Mouse (Mus musculus) bone marrow macrophage, adult 2 months (primary cell): ENCODE results near the gene Hadhb.

Experiments used
- CTCF ChIP-seq: IDR thresholded peaks from 2 replicates; pipeline ENCODE4 v1.5.1; 2012; ENCODE audit warnings: low read depth, mild to moderate bottlenecking, low read length, moderate library complexity
- POLR2A ChIP-seq: IDR thresholded peaks from 2 replicates; pipeline ENCODE4 v1.6.1; 2012; ENCODE audit warnings: mild to moderate bottlenecking, low read depth, low read length, borderline replicate concordance

DNA sequence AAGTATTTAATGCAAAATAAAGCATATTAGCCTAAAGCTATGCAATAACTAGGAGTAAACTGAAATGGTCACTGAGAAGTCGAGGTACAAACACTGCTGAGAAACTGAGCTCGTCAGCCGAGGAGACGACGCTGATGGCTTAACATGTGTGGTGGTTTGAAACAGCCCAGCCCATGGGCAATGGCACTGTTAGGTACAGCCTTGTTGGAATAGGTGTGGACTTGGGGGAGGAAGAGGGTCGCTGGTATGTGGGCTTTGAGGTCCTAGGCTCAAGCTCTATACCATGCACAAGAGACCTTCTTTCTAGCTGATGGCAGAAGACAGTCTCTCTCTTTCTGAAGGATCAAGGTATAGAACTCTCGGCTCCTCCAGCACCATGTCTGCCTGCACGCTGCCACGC lies 17.8 kb upstream of the Hadhb start:
- TF ChIP-seq CTCF: no peak
- no peak for TF ChIP-seq POLR2A
